Mouse (Mus musculus): Measurements from ENCODE around the gene Tubb2a.

- TF ChIP-seq CTCF (IDR thresholded peaks at IDR 0.05; ENCODE audit: low read depth, low read length): no peak
- TF ChIP-seq POLR2A (IDR thresholded peaks at IDR 0.05; ENCODE audit: extremely low read depth, insufficient read depth, low read length): no peak
Observed at GRCm38 (mm10) chr13:34084026-34084750, 6.4 kb upstream of the Tubb2a start.

Data from liver, adult 2 months (tissue).